Mouse (Mus musculus): ENCODE data around the gene Zbtb2. TPM values are rescaled to one million over a fixed set of nuclear protein-coding genes. Genes with fewer than 3 reads are reported as not detected.

Gene Zbtb2
- polyA plus RNA-seq, 1 experiment from 2014 or later: 10.8 TPM

DNA sequence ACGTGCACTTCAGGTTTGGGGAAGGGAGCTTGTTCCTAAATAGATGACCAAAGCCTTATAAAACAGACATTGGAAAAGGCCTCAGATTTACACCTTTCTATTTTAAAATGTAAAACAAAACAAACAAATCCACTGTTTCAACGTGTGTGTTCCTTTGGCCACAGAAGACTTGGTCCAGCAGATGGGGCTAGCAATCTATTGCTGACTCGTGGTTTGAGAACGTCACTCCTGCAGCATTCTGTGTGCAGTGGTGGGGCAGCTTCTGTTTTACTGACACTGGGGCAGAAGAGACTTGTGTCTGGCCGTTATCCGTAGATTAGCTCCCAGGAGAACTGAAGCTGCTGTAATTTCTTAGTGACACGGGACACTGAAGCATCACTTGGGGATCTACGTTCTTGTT is 37.3 kb upstream of the Zbtb2 start:
- Histone ChIP-seq H3K9me3 (replicated peaks; ENCODE audit: control insufficient read depth, low read length) (no peaks in the 10 kb centered on the region; the same call in 1 of the 2 replicates), H3K9ac (ENCODE audit: low read depth, low read length) (no peak overlapping the region), H3K4me1 (ENCODE audit: control insufficient read depth, insufficient read depth, low read length) (no peaks in the 10 kb centered on the region), H3K4me2 (no peak overlapping the region), H3K36me3 (ENCODE audit: control insufficient read depth, insufficient read depth, low read length) (peaks cover 13% of the 10 kb centered on the region), H3K27ac (ENCODE audit: low read depth, low read length) (no peak overlapping the region), H3K27me3 (ENCODE audit: control insufficient read depth, insufficient read depth, low read length) (no peaks in the 10 kb centered on the region), H3K4me3 (ENCODE audit: low read depth, low read length) (no peak overlapping the region)
- WGBS (ENCODE audit: insufficient replicate concordance): 81% methylated on average over 8 of the region's 8 CpGs
- ATAC-seq (replicated peaks; ENCODE audit: insufficient number of reproducible peaks, low FRiP score, low TSS enrichment): no peak

DNA sequence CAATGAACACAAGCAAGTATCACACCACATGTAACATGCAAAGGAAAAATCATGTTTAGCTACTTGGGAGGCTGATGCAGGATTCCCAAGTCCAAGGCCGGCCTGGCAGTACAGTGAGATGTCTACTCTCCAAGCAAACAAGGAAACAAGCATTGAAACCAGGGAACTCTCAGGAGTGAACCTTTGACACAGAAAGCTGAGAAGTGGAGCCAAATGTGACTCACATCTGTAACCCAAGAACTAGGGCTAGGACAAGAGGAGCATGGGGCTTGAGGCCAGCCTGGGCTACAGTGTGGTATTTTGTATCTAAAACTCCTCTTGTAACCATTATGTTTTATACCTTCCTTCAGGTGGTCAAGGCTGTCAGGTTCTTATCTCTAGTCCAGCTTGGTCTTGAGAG is 19.3 kb upstream of the Zbtb2 start:
- H3K4me3 ChIP-seq (ENCODE audit: low read depth, low read length): no peak overlapping the region
- no peaks in the 10 kb centered on the region for H3K27me3 ChIP-seq (ENCODE audit: control insufficient read depth, insufficient read depth, low read length)
- H3K4me2 ChIP-seq: no peak overlapping the region
- H3K9me3 ChIP-seq (replicated peaks; ENCODE audit: control insufficient read depth, low read length): no peaks in the 10 kb centered on the region
- peaks cover 14% of the 10 kb centered on the region for H3K4me1 ChIP-seq (ENCODE audit: control insufficient read depth, insufficient read depth, low read length)
- 92% methylated on average over 1 of the region's 1 CpGs for WGBS (ENCODE audit: insufficient replicate concordance)
- no peak for ATAC-seq (replicated peaks; ENCODE audit: insufficient number of reproducible peaks, low FRiP score, low TSS enrichment)
- no peak overlapping the region for H3K9ac ChIP-seq (ENCODE audit: low read depth, low read length)
- H3K27ac ChIP-seq (ENCODE audit: low read depth, low read length): no peak overlapping the region
- H3K36me3 ChIP-seq (ENCODE audit: control insufficient read depth, insufficient read depth, low read length): peaks cover 19% of the 10 kb centered on the region

GRCm38 (mm10) chr10:4405511-4405910 is 17.6 kb upstream of the Zbtb2 start:
- no peak overlapping the region for H3K4me2 ChIP-seq
- H3K4me3 ChIP-seq (ENCODE audit: low read depth, low read length): no peak overlapping the region
- H3K27me3 ChIP-seq (ENCODE audit: control insufficient read depth, insufficient read depth, low read length): no peaks in the 10 kb centered on the region
- ATAC-seq (replicated peaks; ENCODE audit: insufficient number of reproducible peaks, low FRiP score, low TSS enrichment): 0 out of 2 replicates have a peak, but pooled peaks have one; percentile 56
- H3K36me3 ChIP-seq (ENCODE audit: control insufficient read depth, insufficient read depth, low read length): peaks cover 10% of the 10 kb centered on the region; the same call in 1 of the 2 replicates
- no peaks in the 10 kb centered on the region for H3K9me3 ChIP-seq (replicated peaks; ENCODE audit: control insufficient read depth, low read length)
- no peak overlapping the region for H3K9ac ChIP-seq (ENCODE audit: low read depth, low read length)
- H3K4me1 ChIP-seq (ENCODE audit: control insufficient read depth, insufficient read depth, low read length): peaks cover 14% of the 10 kb centered on the region
- H3K27ac ChIP-seq (ENCODE audit: low read depth, low read length): peak overlapping the region; percentile 57
- WGBS (ENCODE audit: insufficient replicate concordance): 19% methylated on average over 5 of the region's 5 CpGs

DNA sequence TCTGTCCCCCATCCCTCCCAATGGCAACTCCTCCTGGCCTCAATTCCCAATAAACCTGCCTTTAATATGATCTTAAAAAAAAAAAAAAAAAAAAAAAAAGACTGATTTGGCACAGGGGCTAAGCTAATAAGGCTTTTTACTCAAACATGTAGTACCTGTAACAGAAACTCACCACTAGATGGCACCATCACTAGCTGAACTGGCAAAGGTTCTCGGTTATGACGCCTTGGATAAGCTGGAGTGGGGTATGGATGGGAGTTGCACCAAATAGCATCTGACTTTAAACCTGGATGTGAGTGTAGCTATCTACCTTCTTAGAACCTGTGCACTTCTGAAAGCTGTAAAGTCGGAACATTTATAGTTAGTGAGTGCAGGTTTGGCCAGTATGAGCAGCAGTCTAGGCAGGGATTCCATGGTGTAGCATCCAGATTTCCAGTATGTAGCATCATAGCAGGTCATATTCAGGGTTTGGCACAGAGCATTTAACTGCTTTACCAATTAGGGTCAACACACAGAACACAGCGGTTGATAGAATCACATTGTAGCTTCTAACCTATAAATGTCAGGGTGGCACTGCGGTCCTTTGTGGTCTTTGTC is 17.1 kb upstream of the Zbtb2 start:
- peak overlapping the region; percentile 57; the same call in 1 of the 2 replicates for H3K27ac ChIP-seq (ENCODE audit: low read depth, low read length)
- H3K4me3 ChIP-seq (ENCODE audit: low read depth, low read length): no peak overlapping the region
- WGBS (ENCODE audit: insufficient replicate concordance): 52% methylated on average over 5 of the region's 5 CpGs
- no peaks in the 10 kb centered on the region for H3K9me3 ChIP-seq (replicated peaks; ENCODE audit: control insufficient read depth, low read length)
- H3K4me1 ChIP-seq (ENCODE audit: control insufficient read depth, insufficient read depth, low read length): peaks cover 14% of the 10 kb centered on the region
- H3K4me2 ChIP-seq: no peak overlapping the region
- ATAC-seq (replicated peaks; ENCODE audit: insufficient number of reproducible peaks, low FRiP score, low TSS enrichment): peak; percentile 28; the same call in 1 of the 2 replicates
- H3K36me3 ChIP-seq (ENCODE audit: control insufficient read depth, insufficient read depth, low read length): peaks cover 9% of the 10 kb centered on the region
- H3K9ac ChIP-seq (ENCODE audit: low read depth, low read length): no peak overlapping the region
- H3K27me3 ChIP-seq (ENCODE audit: control insufficient read depth, insufficient read depth, low read length): no peaks in the 10 kb centered on the region

GRCm38 (mm10) chr10:4398058-4398457 is 10.2 kb upstream of the Zbtb2 start:
- Histone ChIP-seq H3K4me2 (no peak overlapping the region), H3K27me3 (ENCODE audit: control insufficient read depth, insufficient read depth, low read length) (no peaks in the 10 kb centered on the region), H3K9ac (ENCODE audit: low read depth, low read length) (no peak overlapping the region), H3K4me1 (ENCODE audit: control insufficient read depth, insufficient read depth, low read length) (peaks cover 3% of the 10 kb centered on the region; the same call in 1 of the 2 replicates), H3K9me3 (replicated peaks; ENCODE audit: control insufficient read depth, low read length) (no peaks in the 10 kb centered on the region), H3K4me3 (ENCODE audit: low read depth, low read length) (no peak overlapping the region), H3K36me3 (ENCODE audit: control insufficient read depth, insufficient read depth, low read length) (peaks cover 12% of the 10 kb centered on the region), H3K27ac (ENCODE audit: low read depth, low read length) (no peak overlapping the region)
- WGBS (ENCODE audit: insufficient replicate concordance): 74% methylated on average over 5 of the region's 5 CpGs
- ATAC-seq (replicated peaks; ENCODE audit: insufficient number of reproducible peaks, low FRiP score, low TSS enrichment): no peak

DNA sequence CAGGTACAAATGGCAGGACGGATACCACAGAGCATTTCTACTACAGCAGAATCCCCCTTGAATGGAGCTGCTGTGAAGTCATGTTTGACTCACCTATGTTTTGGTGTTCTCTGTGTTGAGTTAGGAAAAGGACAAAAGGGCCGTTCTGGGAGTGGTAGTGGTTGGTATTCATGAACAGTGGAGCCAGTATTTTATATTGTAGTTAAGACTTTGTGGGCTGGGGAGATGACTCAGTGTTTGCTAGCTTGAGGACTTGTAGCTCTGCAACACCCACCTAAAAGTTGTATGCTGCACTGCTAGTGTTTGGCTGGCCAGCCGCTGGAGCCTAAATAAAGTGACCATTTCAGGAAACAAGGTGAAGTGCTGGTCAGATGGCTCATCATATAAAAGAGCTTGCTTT is 7.4 kb upstream of the Zbtb2 start:
- no peak for ATAC-seq (replicated peaks; ENCODE audit: insufficient number of reproducible peaks, low FRiP score, low TSS enrichment)
- WGBS (ENCODE audit: insufficient replicate concordance): 81% methylated on average over 3 of the region's 3 CpGs
- Histone ChIP-seq H3K4me2 (no peak overlapping the region), H3K27ac (ENCODE audit: low read depth, low read length) (no peak overlapping the region), H3K9me3 (replicated peaks; ENCODE audit: control insufficient read depth, low read length) (no peaks in the 10 kb centered on the region), H3K9ac (ENCODE audit: low read depth, low read length) (no peak overlapping the region), H3K36me3 (ENCODE audit: control insufficient read depth, insufficient read depth, low read length) (peaks cover 14% of the 10 kb centered on the region), H3K27me3 (ENCODE audit: control insufficient read depth, insufficient read depth, low read length) (no peaks in the 10 kb centered on the region), H3K4me1 (ENCODE audit: control insufficient read depth, insufficient read depth, low read length) (peaks cover 8% of the 10 kb centered on the region), H3K4me3 (ENCODE audit: low read depth, low read length) (no peak overlapping the region)

- peaks cover 17% of the 10 kb centered on the region for H3K4me1 ChIP-seq (ENCODE audit: control insufficient read depth, insufficient read depth, low read length)
- H3K27ac ChIP-seq (ENCODE audit: low read depth, low read length): no peak overlapping the region
- H3K9me3 ChIP-seq (replicated peaks; ENCODE audit: control insufficient read depth, low read length): no peaks in the 10 kb centered on the region
- ATAC-seq (replicated peaks; ENCODE audit: insufficient number of reproducible peaks, low FRiP score, low TSS enrichment): no peak
- no peaks in the 10 kb centered on the region for H3K27me3 ChIP-seq (ENCODE audit: control insufficient read depth, insufficient read depth, low read length)
- H3K36me3 ChIP-seq (ENCODE audit: control insufficient read depth, insufficient read depth, low read length): peaks cover 9% of the 10 kb centered on the region
- no peak overlapping the region for H3K4me2 ChIP-seq
- H3K4me3 ChIP-seq (ENCODE audit: low read depth, low read length): no peak overlapping the region
- H3K9ac ChIP-seq (ENCODE audit: low read depth, low read length): no peak overlapping the region
- WGBS (ENCODE audit: insufficient replicate concordance): 57% methylated on average over 6 of the region's 6 CpGs
Observed at GRCm38 (mm10) chr10:4391851-4392250, 3.9 kb upstream of the Zbtb2 start.

GRCm38 (mm10) chr10:4391076-4391475 is 3.2 kb upstream of the Zbtb2 start:
- Histone ChIP-seq H3K4me3 (ENCODE audit: low read depth, low read length) (no peak overlapping the region), H3K4me2 (no peak overlapping the region), H3K36me3 (ENCODE audit: control insufficient read depth, insufficient read depth, low read length) (peaks cover 8% of the 10 kb centered on the region), H3K9me3 (replicated peaks; ENCODE audit: control insufficient read depth, low read length) (no peaks in the 10 kb centered on the region), H3K27me3 (ENCODE audit: control insufficient read depth, insufficient read depth, low read length) (no peaks in the 10 kb centered on the region), H3K27ac (ENCODE audit: low read depth, low read length) (no peak overlapping the region), H3K9ac (ENCODE audit: low read depth, low read length) (no peak overlapping the region), H3K4me1 (ENCODE audit: control insufficient read depth, insufficient read depth, low read length) (peaks cover 17% of the 10 kb centered on the region)
- 64% methylated on average over 5 of the region's 5 CpGs for WGBS (ENCODE audit: insufficient replicate concordance)
- ATAC-seq (replicated peaks; ENCODE audit: insufficient number of reproducible peaks, low FRiP score, low TSS enrichment): no peak

DNA sequence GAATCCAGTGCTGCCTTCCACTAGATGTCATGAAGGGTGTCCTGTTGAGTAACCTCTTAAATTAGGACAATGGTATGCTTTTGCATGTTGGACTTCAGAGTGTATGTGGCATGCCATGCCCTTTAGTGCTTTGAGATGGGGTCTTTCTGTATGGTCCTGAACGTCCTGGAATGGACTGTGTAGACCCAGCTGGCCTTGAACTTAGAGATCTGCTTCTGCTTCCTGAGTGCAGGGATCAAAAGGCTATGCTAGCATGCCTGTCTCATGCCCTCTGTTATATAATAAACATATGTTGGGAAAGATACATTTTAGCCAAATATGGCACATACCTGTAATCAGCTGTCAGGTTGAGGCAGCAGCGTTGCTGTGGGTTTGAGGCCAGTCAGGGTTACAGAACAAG is 2.6 kb upstream of the Zbtb2 start:
- WGBS (ENCODE audit: insufficient replicate concordance): 64% methylated on average over 2 of the region's 2 CpGs
- Histone ChIP-seq H3K9me3 (replicated peaks; ENCODE audit: control insufficient read depth, low read length) (no peaks in the 10 kb centered on the region), H3K27me3 (ENCODE audit: control insufficient read depth, insufficient read depth, low read length) (no peaks in the 10 kb centered on the region), H3K4me2 (no peak overlapping the region), H3K9ac (ENCODE audit: low read depth, low read length) (no peak overlapping the region), H3K4me1 (ENCODE audit: control insufficient read depth, insufficient read depth, low read length) (peaks cover 17% of the 10 kb centered on the region), H3K36me3 (ENCODE audit: control insufficient read depth, insufficient read depth, low read length) (peaks cover 4% of the 10 kb centered on the region), H3K27ac (ENCODE audit: low read depth, low read length) (no peak overlapping the region), H3K4me3 (ENCODE audit: low read depth, low read length) (no peak overlapping the region)
- no peak for ATAC-seq (replicated peaks; ENCODE audit: insufficient number of reproducible peaks, low FRiP score, low TSS enrichment)

Data from heart, embryonic 11.5 days (tissue).